Mouse (Mus musculus): ENCODE measurements around the gene Glud1.
A peak's percentile ranks its signal among the peaks of the same experiment; 100 is the strongest.

DNA sequence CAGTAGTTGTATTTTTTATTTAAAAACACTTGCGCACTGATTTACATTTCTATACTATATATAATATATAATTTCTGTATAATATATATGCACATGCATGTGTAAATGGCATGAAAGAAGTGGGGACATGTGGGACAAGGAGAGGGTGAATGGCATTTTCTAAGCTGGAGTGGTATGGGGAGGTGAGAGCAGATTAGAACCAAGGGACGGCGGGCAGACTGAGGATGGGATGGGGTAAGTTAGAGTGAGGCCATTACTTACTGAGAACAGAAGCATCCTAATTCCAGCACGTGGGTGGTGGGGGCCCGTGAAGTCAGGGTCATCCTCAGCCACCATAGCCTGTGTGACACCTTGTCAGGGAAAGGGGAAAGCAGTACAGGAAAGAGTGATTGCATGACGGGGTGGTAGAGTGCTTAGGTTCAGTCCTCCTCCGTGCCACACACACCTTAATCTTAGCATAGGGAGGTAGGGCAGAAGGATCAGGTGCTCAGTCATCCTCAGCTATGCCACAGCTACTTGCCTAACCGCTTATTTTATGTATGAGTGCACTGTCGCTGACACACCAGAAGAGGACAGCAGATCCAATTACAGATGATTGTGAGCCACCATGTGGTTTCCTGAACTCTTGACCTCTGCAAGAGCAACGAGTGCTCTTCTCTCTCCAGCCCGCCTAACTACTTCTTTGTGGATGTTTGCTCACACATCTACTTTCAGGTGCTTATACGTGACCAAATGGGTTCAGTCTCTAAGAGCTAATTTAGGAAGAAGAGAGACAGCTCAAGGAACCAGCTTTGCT, 35.4 kb downstream of the Glud1 start:
- no peak for TF ChIP-seq POLR2A (IDR thresholded peaks at IDR 0.05; ENCODE audit: insufficient read length, low read depth)
- TF ChIP-seq TCF3 (IDR thresholded peaks at IDR 0.05; ENCODE audit: insufficient read length, low read depth): no peak
- peak; percentile 76 for TF ChIP-seq POLR2AphosphoS2 (IDR thresholded peaks at IDR 0.05; ENCODE audit: insufficient read length, low read depth)
- no peak for TF ChIP-seq CEBPB (IDR thresholded peaks at IDR 0.05; ENCODE audit: insufficient read depth, poor library complexity, severe bottlenecking)
- TF ChIP-seq MYOD1 (IDR thresholded peaks at IDR 0.05; ENCODE audit: control insufficient read depth in 1 of 3, insufficient read length in 2 of 3, low read depth in 2 of 3): no peak
- TF ChIP-seq TCF12 (IDR thresholded peaks at IDR 0.05; ENCODE audit: insufficient read depth, poor library complexity, severe bottlenecking): no peak
- TF ChIP-seq E2F4 (IDR thresholded peaks at IDR 0.05; ENCODE audit: insufficient read depth): no peak
- no peak for TF ChIP-seq MYOG (IDR thresholded peaks at IDR 0.05; ENCODE audit: control insufficient read depth in 1 of 3, insufficient read depth in 1 of 3, insufficient read length in 2 of 3, low read depth in 2 of 3)
- no peak for TF ChIP-seq USF1 (IDR thresholded peaks at IDR 0.05; ENCODE audit: low read depth)
- no peak for TF ChIP-seq MAX (IDR thresholded peaks at IDR 0.05; ENCODE audit: low read depth)
- TF ChIP-seq REST (IDR thresholded peaks at IDR 0.05; ENCODE audit: insufficient read depth, insufficient read length): no peak

Measured in myocyte (in vitro differentiated cells).